Mouse (Mus musculus): ENCODE results near the gene Tktl2. TPM values are rescaled to one million over a fixed set of nuclear protein-coding genes. Genes with fewer than 3 reads are reported as not detected.

The Tktl2 gene
- not detected for polyA plus RNA-seq (2014; fragmentation: Illumina TruSeq; extraction: RNeasy Lipid Tissue Mini Kit (QIAGEN cat#74804); ENCODE audit: low read depth, low replicate concordance)

GRCm38 (mm10) chr8:66511537-66511936 is at the start of gene Tktl2:
Gene Tktl2 (plus strand): TSS chr8:66511756.

GRCm38 (mm10) chr8:66486084-66486763 is 25.3 kb upstream of the Tktl2 start, which contains the start of gene Tma16:
Gene Tma16 (minus strand): TSS chr8:66486530.

Other genes starting within 250 kb of the Tktl2 start
- gene Tma16, start 25.2 kb upstream of the Tktl2 start, polyA plus RNA-seq (2014; fragmentation: Illumina TruSeq; extraction: RNeasy Lipid Tissue Mini Kit (QIAGEN cat#74804); ENCODE audit: low read depth, low replicate concordance) = 7.9 TPM
- 0.49 TPM for gene Npy5r, start 176.4 kb downstream of the Tktl2 start, polyA plus RNA-seq (2014; fragmentation: Illumina TruSeq; extraction: RNeasy Lipid Tissue Mini Kit (QIAGEN cat#74804); ENCODE audit: low read depth, low replicate concordance)
- gene Npy1r, start 185.4 kb downstream of the Tktl2 start, polyA plus RNA-seq (2014; fragmentation: Illumina TruSeq; extraction: RNeasy Lipid Tissue Mini Kit (QIAGEN cat#74804); ENCODE audit: low read depth, low replicate concordance) = 15.1 TPM